Mouse (Mus musculus) spleen, adult 12 weeks (tissue): ENCODE data around the gene Tmem8.

Source experiments
- DNase-seq: peaks from one replicate; pipeline ENCODE4 v3.0.0; 2022; ENCODE audit warnings: low spot score

The Tmem8 gene

GRCm38 (mm10) chr17:26142796-26143195, 29.7 kb downstream of the Tmem8 start:
- DNase-seq, result no peak

GRCm38 (mm10) chr17:26143386-26143785, 30.3 kb downstream of the Tmem8 start:
- no peak for DNase-seq

- no peak for DNase-seq
Measured at GRCm38 (mm10) chr17:26149056-26149455, 36.0 kb downstream of the Tmem8 start.

GRCm38 (mm10) chr17:26151886-26152630, 39.0 kb downstream of the Tmem8 start:
- DNase-seq, result no peak

GRCm38 (mm10) chr17:26162736-26163135, 49.6 kb downstream of the Tmem8 start:
- no peak for DNase-seq

- DNase-seq, result no peak
Measured at GRCm38 (mm10) chr17:26168039-26168438, 54.9 kb downstream of the Tmem8 start.
